Mouse (Mus musculus) telencephalon, adult 2 months (tissue): ENCODE results near the gene Ercc5.

Experiments
- DNase-seq: peaks from one replicate; pipeline ENCODE4 v3.0.0-alpha.2; 2011; ENCODE audit warnings: low read depth, low spot score

Gene Ercc5

DNA sequence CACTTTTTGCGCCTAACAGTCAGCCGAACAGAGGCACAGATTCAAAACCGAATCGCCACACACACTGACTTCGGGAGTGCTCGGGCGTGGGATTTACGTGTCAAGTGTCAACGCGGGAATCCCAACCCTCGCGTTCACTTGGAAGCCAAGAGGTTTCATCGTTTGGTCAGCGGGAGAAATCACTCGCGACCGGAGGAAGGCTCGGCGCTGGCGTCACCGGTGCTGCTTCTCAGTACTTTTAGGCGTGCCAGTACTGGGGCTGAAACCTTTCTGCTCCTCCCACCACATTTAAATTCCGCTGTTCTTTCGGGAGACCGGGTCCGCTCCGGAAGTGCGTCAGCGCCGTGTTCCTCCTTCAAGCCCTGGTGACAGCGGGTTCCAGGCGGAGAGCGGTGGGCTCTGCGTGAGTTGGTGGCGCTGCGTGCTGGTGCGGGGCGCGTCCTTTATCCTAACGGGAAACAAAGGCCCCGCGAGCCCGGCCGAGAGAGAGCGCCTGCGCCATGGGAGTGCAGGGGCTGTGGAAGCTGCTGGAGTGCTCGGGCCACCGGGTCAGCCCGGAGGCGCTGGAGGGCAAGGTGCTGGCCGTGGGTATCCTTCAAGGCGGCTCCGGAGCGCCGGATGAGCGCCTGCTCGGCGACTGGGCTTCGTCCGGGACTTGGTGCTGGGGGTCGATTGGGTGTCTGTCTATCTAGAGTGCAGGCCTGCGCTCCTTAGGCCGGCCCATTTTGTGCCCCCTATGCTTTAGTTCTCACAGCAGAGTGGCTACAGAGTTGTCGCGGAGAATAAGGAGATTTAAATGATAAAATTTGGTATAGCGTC, at the start of gene Ercc5:
Ercc5 (plus strand) TSS at position 182 of the 819 bp plus-strand sequence.
- peak; percentile 88 for DNase-seq

DNA sequence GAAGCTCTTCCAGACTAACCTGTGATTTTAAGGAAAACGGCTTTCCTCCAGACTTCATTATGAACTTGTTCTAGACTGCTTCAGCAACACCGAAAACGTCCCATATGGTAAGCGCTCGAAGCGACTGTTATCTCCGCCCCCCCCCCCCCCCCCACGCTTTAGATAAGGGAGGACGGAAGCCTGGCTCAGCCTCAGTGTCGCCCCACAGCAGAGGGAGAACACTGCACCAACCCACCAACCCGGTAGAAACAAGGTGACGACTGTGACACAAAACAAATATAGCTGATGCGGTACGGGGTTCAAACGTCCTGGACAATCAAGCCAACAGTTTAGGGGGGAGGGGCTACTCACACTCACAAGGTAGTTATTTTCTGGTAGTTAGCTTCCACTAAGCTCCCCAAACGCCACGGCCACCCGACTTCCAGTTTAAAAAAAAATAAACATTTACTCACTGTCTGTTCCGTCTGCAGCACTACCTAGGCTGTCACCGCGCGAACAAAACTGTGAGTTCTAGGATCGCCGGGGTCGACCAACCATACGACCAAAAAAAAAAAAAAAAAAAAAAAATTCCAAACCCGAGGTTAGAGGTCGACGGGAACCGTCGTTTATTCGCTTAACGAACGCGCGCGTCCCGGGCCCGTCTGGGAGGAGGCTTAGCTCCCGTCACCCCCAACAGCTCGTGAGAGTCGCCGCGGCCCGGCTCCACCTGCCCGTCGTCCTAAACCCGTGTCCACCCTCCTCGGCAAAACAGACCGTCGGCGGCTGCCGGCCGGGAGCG, 45.9 kb upstream of the Ercc5 start:
- DNase-seq, result no peak

- DNase-seq, result peak; percentile 93
Observed at GRCm38 (mm10) chr1:44102259-44102717, 45.3 kb upstream of the Ercc5 start, which contains the start of gene Tex30. TSS of gene Tex30 (minus strand) at chr1:44102441.

DNA sequence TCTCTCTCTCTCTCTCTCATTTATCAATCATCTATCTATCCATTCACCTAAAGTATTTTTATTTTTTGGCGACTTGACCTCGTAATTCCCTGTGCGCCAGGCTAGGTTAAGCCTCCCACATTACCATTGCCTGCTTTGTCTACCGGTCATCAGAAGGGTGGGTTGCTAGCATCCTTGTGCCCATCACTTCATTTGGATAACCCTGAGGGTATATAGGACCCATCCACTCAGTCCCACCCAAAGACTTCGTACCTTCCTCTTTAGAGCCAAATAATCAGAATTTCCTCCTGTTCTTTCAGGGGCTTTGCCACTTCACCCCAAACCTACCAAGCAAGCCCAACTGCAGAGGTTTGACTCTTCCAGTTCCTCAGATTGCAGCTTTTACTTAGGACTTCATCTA, 44.6 kb upstream of the Ercc5 start:
- DNase-seq, result no peak

GRCm38 (mm10) chr1:44117571-44117970, 30.0 kb upstream of the Ercc5 start:
- DNase-seq, result no peak

- DNase-seq, result peak; percentile 99
Observed at GRCm38 (mm10) chr1:44118239-44119054, 29.1 kb upstream of the Ercc5 start, which contains the start of the genes Kdelc1 and Bivm. TSS of gene Kdelc1 (minus strand) at chr1:44118808. TSS of gene Bivm (plus strand) at chr1:44118957.

DNA sequence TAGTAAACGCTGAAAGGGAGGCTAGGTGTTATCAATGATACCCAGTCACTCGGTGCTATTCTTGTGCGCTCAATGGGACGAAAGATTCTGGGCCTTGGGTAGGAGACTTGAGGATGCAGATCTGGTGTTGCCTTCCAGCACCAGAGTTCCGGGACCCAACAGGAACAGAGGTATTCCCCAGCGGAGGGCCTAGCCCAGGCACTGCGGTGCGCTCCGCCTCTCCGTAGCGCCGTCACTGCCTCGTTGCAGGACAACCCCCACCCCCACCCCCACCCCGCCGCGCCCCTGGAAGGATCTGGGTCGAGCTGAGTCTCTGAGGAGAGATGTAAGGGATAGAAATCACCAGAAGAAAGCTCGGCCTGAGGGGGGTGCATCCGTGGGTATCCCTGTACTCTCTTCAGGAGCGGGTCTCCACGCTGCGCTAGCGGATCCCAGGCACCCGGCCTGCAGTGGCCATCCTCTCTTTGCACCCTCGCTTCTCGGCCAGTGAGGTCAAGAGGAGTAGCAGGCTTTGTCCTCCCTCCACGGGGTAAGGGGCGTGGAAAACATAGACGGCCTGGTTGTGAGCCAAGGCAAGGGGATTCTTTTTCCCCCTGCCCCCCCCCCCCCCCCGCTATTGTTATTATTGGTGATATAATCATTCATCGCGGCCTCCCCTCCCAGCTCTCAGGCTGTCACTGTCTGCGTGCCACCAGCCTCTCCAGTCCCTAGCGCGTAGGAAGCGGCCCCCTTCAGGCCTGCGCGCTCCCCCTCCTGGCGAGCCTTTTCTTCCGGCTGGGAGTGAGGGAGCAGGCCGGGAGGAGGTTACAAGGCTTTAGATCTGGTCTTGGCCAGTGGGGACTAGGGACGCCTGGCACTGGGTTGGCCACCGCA, 28.1 kb upstream of the Ercc5 start:
- DNase-seq, result peak; percentile 74

DNA sequence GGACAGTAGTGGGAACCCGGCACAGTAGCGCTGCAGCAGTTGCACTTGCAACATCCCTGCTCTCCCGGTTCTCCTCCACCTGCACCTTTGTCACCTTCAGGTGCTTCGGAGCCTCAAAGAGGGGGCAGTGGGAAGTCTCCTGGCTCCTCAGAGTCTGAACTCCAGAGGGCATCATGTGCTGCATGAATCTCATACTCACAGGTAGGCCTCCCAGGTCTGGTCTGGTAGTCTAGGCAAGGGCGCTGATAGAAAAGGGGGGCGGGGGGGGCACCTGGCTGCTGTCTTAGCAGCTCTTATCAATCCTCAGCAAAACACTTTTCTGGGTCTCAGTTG, 27.5 kb upstream of the Ercc5 start:
- DNase-seq, result no peak

- no peak for DNase-seq
Observed at GRCm38 (mm10) chr1:44122256-44122655, 25.3 kb upstream of the Ercc5 start.

GRCm38 (mm10) chr1:44125590-44125989, 22.0 kb upstream of the Ercc5 start:
- no peak for DNase-seq

DNA sequence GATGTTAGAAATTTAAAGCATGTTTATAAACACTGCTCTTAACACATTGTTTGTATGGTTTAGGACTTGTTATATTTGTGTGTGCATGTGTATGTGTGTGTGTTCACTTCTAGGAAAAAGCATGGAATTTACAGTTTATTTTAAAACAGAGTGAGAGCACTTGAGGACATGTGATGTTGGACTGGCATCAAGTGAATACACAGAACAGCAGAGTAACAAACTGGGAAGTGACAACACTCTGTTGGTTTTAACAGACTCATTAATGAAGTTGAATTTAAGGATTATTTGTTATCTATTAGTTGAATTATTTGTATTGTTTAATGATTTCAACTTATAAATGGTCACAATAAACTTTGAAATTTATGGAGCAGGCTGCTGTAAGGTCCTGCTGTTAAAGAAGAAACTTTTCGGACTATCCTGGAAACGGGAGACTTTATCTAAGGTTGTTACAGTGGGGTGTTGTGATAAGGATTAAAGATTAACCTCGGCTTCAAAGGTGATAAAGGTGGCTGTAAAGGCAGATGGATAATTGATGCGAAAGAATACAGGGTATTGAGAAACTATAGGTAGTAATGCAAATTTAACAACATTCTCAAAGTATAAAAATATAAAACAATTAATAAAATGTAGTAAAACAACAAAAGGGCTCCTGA, 17.5 kb upstream of the Ercc5 start:
- no peak for DNase-seq

GRCm38 (mm10) chr1:44140232-44140631, 7.3 kb upstream of the Ercc5 start:
- no peak for DNase-seq

DNA sequence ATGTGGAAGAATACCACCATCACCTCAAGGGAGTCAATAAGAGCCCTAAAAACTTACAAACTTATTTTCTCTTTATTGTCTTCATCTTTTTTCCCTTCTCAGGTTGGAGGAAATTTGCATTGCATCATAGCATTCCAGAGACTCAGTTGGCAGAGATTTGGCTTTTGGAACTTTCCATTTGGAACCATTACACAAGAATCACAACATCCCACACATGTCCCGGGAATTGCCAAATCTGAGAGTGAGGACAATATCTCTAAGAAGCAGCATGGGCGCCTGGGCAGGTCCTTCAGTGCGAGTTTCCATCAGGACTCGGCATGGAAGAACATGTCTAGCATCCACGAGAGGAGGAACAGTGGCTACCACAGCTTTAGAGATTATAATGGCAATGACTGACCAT, 4.8 kb upstream of the Ercc5 start:
- DNase-seq, result no peak

- DNase-seq, result no peak
Observed at GRCm38 (mm10) chr1:44148706-44149105, 1.2 kb downstream of the Ercc5 start.

- no peak for DNase-seq
Observed at GRCm38 (mm10) chr1:44155287-44155686, 7.7 kb downstream of the Ercc5 start.

DNA sequence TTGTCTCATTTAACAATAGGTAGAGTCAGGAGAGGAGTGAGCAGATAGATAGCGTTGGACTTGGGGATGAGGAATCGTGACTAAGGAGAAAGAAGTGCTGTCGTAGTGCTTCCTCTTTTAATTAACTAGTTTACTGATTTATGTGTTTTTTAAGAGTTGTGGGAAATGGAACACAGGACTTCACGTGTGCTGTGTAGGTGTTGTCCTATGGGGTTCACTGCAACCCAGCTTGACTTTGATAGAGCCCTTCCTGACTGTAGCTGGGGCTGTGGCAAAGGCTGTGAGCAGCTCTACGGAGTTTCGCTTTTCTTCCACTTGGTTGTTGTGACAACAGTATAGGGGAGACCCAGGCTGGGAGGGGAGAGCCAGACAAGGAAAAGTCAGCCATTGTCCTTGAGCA, 10.8 kb downstream of the Ercc5 start:
- DNase-seq, result no peak

DNA sequence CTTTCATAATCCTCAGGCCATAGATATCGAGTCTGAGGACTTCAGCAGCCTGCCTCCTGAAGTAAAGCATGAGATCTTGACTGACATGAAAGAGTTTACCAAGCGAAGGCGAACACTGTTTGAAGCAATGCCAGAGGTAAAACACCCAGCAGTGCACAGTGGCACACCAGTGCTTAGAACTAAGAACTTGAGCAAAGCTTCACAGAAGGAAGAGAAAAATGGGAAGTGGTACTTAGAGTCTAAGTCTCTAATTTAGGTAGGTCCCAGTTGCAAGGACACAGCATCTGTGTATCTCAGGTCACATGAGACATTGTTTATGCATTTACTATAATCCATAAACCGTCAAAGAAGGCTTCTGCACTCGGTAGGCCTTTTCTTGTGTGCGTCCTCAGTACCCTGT, 14.3 kb downstream of the Ercc5 start:
- DNase-seq, result no peak

GRCm38 (mm10) chr1:44162389-44162788, 14.8 kb downstream of the Ercc5 start:
- no peak for DNase-seq

- DNase-seq, result no peak
Observed at GRCm38 (mm10) chr1:44167859-44168383, 20.4 kb downstream of the Ercc5 start.

DNA sequence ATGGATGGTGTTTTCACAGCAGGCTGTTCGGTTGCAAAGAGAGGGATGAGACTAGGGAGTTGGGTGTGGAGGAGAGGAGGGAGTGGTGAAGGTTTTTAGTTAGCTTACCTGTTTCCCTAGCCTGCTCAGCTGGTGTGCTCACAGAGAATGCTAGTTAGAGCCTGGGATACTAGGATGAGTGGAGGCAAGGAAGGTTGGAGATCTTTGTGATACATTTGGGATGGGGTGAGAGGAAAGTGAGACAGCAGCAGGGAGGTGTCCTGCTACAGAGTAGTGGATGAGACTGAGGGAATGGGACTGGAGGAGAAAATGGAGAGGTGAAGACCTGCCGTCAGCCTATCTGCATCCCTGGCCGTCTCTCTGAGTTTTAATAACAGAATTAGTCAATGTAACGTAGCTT, 25.1 kb downstream of the Ercc5 start:
- no peak for DNase-seq
